Mouse (Mus musculus) lung, postnatal 36 days (tissue): ENCODE results near the gene Hacd2.

Experiments
- DNase-seq: peaks from one replicate; pipeline ENCODE4 v3.0.0; 2022; ENCODE audit warnings: mixed read lengths

The Hacd2 gene

GRCm38 (mm10) chr16:35007361-35007760 is 14.9 kb upstream of the Hacd2 start:
- no peak for DNase-seq

DNA sequence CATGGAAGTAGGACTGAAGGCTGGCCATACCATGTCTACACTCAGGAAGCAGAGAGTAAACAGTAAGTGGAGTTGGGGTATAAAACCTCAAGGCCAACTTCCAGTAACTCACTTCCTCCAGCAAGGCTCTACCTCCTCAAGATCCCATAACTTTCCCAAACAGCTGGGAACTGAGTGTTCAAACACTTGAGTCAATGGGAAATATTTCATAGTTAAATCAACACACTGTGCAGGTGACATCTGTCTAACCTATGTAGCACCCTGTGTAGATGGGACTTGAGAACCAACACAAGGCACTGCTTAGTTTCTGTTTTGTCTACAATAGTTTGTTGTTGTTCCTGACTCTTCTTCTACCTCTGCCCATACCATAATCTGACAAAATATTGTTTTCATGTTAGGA is 13.8 kb upstream of the Hacd2 start:
- DNase-seq, result no peak

GRCm38 (mm10) chr16:35013501-35013900 is 8.7 kb upstream of the Hacd2 start:
- DNase-seq, result no peak

- DNase-seq, result no peak
Measured at GRCm38 (mm10) chr16:35016491-35016890, 5.7 kb upstream of the Hacd2 start.

GRCm38 (mm10) chr16:35018470-35018974 is 3.7 kb upstream of the Hacd2 start:
- no peak for DNase-seq

DNA sequence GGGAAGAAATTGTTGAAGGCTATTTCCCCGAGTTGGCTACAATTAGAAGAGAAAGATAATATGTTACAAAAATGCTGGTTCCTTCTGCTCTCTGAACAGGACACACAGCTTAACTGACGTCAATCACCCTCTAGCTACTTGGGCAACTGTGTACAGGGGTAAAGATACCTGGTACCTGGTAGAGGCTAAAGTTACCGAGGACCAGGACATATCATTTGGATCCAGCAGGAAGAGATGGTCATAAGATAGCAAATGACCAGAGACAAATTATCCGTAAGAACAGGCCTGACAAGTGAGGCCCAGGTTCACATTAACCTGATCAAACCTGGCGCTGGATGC is 356 bp upstream of the Hacd2 start:
- no peak for DNase-seq

- no peak for DNase-seq
Measured at GRCm38 (mm10) chr16:35023138-35023735, 1.0 kb downstream of the Hacd2 start.

GRCm38 (mm10) chr16:35024300-35024699 is 2.1 kb downstream of the Hacd2 start:
- DNase-seq, result no peak

GRCm38 (mm10) chr16:35025347-35025746 is 3.1 kb downstream of the Hacd2 start:
- DNase-seq, result no peak

DNA sequence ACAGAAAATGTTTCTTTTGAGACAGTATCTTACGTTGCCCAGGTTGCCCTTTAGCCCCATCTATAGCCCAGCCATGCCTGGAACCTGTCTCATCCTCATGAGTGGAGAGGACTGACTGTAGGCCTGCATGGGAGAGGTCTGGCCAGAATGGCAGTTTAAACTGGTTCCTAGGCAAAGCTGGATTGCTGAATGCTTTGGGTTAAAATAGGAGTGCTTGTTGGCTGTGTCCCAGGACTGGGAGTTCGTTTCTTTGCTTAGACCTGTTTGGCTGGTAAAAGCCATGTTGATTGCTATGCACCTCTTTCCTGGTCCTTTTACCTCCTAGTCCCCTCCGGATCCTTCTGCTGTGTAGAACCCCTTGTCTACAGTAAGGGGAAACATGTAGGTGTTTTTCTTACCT is 11.0 kb downstream of the Hacd2 start:
- DNase-seq, result peak; percentile 45

- DNase-seq, result no peak
Measured at GRCm38 (mm10) chr16:35033809-35034577, 11.8 kb downstream of the Hacd2 start.

- DNase-seq, result no peak
Measured at GRCm38 (mm10) chr16:35034971-35035370, 12.7 kb downstream of the Hacd2 start.

GRCm38 (mm10) chr16:35036754-35037153 is 14.5 kb downstream of the Hacd2 start:
- no peak for DNase-seq

DNA sequence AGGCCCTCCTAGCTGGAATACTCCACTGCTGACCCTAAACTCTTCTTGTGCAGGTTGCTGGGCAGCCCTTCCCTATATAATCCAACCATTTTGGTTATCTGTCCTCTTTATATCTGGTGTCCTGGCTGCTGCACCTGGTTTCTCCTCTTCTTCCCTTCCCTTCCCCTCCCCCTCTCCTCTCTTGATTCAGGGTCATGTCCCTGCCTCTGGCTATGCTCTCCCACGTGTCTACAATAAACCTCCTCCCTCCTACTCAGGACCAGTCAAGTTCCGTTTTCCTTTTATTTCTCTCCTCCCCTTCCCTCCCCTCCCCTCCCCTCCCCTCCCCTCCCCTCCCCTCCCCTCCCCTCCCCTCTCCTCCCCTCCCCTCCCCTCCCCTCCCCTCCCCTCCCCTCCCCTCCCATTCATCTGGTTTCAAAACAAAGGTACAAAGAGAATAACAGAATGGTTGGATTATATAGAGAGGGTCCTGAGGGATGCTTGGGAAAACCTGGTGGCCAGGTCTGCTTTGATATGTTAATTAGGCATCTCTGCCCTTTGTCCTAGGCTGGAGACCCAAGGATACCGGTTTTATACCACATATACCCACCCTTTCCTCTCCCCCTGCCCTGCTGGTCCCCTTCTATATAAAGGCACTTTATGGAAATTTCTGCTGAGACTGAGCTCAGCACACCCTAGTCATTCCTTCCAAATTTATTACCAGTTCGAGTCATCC is 16.3 kb downstream of the Hacd2 start:
- DNase-seq, result no peak

DNA sequence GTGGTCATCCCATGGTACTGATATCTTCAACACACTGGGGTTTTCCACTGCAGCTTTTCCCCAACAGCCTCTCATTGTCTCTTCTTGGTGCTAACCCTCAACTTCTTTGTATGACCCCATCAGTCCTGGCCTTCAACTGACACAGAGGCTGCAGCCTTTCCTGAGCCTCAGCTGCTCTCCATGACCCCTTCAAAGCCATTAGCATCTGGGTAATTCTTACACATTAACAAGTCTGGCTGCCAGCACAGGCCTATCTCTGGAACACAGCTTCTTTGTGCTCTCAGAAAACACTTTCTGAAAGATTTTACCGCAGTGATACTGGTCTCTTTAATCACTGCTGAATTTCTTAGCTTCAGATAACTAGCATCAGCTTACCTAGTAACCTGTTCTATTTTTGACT is 17.9 kb downstream of the Hacd2 start:
- no peak for DNase-seq

GRCm38 (mm10) chr16:35041001-35041400 is 18.8 kb downstream of the Hacd2 start:
- DNase-seq, result no peak

DNA sequence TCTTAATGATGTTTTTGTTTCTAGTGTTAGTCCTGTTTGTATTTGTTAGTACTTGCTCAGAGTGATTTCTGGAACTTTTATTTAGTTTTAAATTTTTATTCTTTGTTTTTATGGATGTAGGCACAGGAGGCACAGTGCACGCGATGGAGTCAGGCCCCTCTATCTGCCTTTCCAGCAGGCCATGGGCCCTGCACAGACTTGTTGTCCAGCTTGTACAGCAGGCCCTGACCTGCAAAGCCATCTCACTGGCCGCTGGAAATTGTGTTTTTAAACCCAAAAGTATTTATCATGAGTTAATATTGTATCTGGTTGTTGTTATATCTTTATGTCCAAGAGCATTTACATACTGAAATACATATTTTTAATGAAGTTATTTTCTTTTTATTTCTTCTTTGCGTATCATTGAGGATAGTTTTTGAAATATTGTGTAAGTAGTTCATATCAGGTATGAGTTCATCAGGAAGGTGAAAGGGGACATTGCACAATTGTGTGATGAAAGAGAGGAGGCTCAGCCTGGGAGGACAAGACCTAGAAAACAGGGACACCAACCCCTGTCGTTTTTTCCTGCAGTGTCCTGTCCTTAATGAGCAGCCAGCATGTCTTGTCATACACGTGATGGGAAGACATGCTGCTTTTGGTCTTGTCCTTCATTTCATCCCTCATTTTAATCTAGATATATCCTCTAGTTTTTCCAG is 24.0 kb downstream of the Hacd2 start:
- DNase-seq, result no peak

DNA sequence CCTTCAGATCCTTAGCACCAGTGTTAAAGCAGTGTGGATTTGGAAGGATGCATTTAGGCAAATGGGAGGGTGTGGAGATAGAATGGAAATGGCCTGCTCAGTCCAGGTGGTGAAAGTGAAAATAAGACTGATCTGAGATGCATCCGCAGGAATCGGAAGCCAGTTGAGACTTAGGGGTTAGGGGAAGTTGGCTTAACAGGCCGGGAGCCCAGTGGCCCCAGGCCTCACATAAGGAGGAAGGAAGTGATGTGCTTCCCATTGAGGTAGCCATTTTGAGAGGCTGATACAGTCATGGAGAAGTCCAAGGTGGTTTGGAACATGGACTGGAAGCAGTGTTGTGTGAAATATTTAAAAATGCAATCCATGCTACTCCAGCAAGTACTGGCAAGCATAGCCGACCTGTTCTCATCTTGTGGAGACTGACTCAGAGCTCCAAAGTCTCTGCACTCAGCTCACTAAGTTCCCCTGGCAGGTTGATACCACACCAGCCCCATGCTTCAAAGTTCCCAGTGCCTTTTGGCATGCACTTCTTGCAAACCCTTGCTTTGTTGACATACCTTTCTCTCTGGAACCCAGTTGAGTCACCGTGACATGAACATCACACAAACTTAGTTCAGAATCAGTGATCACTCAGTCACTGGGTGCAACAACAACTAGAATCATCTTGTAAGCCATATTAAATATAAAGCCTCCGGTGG is 25.2 kb downstream of the Hacd2 start:
- DNase-seq, result no peak

GRCm38 (mm10) chr16:35051066-35051465 is 28.8 kb downstream of the Hacd2 start:
- DNase-seq, result no peak

- no peak for DNase-seq
Measured at GRCm38 (mm10) chr16:35052191-35052590, 30.0 kb downstream of the Hacd2 start.

GRCm38 (mm10) chr16:35054432-35055193 is 32.4 kb downstream of the Hacd2 start:
- DNase-seq, result no peak

DNA sequence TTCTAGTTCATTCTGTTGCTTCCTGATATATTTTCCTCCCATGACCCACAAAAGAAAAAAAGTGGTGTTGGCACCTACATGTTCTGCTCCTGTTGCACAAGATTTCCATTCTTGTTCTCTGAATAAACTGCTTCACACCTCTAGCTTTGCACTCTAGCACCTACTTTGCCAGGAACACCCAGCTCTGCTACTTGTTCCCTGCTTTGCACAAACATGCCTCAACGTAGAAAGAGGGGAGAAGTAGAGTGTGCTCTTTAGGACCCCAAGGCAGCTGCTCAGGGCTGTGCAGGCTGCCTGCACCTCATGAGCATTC is 32.9 kb downstream of the Hacd2 start:
- DNase-seq, result peak; percentile 48
